Mouse (Mus musculus): ENCODE data around the gene Faf2. TPM values are rescaled to one million over a fixed set of nuclear protein-coding genes. Genes with fewer than 3 reads are reported as not detected.

Gene Faf2
- polyA plus RNA-seq, 1 experiment from 2014 or later: 68.9 TPM

DNA sequence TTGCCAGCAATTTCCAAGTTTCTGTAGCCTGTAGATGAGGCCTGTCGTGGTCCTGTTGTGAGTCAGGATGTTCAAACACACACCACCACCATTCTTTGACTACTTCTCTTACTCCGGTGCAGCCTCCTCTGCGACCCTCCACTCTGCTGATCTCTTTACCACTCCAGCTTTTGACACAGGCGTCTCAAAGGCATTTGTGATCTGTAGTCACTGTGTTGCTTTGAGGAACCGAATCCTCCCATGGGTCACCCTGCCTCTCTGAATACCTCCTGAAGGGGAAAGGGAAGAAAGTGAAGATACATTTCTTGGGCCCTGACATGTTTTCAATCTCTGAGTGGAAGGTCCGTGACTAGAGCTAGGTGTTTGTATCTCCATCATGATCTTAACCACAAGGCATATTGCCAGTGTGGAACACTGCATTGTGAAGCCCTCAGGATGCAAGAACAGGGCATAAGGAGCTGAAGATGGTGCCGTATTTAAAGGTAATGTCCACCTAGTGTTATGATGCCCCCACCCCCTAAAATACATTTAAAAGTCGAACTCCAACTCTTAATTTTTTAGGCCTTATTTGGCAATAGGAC lies 29.7 kb upstream of the Faf2 start:
- peaks cover 35% of the 10 kb centered on the region for H3K4me1 ChIP-seq (replicated peaks)
- H3K27me3 ChIP-seq: no peaks in the 10 kb centered on the region
- peak overlapping the region; percentile 85 for H3K4me2 ChIP-seq
- whole genome bisulfite sequencing: 92% methylated on average over 8 of the region's 8 CpGs
- peaks cover 52% of the 10 kb centered on the region for H3K36me3 ChIP-seq
- peak overlapping the region; percentile 6; the same call in 1 of the 2 replicates for H3K9ac ChIP-seq
- ATAC-seq (ENCODE audit: low FRiP score): no peak
- no peak overlapping the region for H3K27ac ChIP-seq
- no peaks in the 10 kb centered on the region for H3K9me3 ChIP-seq
- H3K4me3 ChIP-seq: peak overlapping the region; percentile 86

DNA sequence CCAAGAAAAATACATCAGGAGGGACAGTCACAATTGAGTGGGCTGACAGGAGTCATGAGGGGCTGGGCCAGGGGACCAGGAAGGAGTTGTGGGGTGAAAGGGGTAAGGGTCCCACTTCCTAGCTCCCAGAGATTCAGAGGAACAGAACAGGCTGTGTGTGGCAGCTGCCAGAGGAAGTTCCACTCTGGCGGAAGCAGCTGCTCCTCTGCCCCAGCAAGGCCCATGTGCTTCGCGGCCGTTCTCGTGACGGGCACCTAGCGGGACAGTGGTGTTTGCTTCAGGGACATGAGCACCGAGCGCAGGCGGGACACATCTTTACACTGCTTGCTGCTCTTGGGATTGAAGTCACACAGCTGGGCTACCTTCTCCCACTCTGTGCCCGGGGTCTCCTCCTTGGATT lies 28.0 kb upstream of the Faf2 start:
- no peak for ATAC-seq (ENCODE audit: low FRiP score)

GRCm38 (mm10) chr13:54596107-54596690 lies 25.4 kb upstream of the Faf2 start:
- no peak overlapping the region for H3K9ac ChIP-seq
- H3K4me3 ChIP-seq: no peak overlapping the region
- no peak overlapping the region for H3K4me2 ChIP-seq
- WGBS: 90% methylated on average over 8 of the region's 8 CpGs
- ATAC-seq (ENCODE audit: low FRiP score): no peak
- H3K9me3 ChIP-seq: no peaks in the 10 kb centered on the region
- H3K4me1 ChIP-seq (replicated peaks): peaks cover 16% of the 10 kb centered on the region
- H3K27me3 ChIP-seq: no peaks in the 10 kb centered on the region
- no peak overlapping the region for H3K27ac ChIP-seq
- peaks cover 73% of the 10 kb centered on the region for H3K36me3 ChIP-seq

More for the DNA sequence above, 28.0 kb upstream of the Faf2 start:
- H3K9me3 ChIP-seq: no peaks in the 10 kb centered on the region
- no peak overlapping the region for H3K9ac ChIP-seq
- 92% methylated on average over 11 of the region's 11 CpGs for WGBS
- no peak overlapping the region for H3K4me3 ChIP-seq
- no peak overlapping the region for H3K4me2 ChIP-seq
- peaks cover 30% of the 10 kb centered on the region for H3K4me1 ChIP-seq (replicated peaks)
- peaks cover 50% of the 10 kb centered on the region for H3K36me3 ChIP-seq
- no peaks in the 10 kb centered on the region for H3K27me3 ChIP-seq
- no peak overlapping the region for H3K27ac ChIP-seq

DNA sequence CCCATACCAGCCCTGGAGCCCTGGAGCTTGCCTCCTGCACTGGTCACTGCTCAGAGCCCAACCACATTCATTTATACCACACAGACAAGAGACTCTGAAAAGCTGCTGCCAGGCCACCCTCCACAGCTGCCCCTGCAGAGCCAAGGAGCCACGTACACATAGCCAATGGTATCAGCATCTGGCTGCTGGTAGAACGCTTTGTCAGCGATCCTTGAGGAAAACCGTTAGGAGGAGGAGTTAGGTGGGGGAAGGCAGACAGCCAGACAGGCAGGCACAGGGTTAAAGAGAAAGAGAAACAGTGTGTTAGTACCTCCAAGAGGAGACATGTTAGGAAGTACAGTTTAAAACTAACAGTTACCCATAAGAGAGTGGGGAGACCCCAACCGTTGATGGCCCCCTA lies 24.7 kb upstream of the Faf2 start:
- WGBS: 64% methylated on average over 5 of the region's 5 CpGs
- ATAC-seq (ENCODE audit: low FRiP score): no peak
- Histone ChIP-seq H3K4me1 (replicated peaks) (peaks cover 9% of the 10 kb centered on the region), H3K36me3 (peaks cover 77% of the 10 kb centered on the region), H3K4me2 (no peak overlapping the region), H3K4me3 (no peak overlapping the region), H3K9me3 (no peaks in the 10 kb centered on the region), H3K27me3 (no peaks in the 10 kb centered on the region), H3K27ac (no peak overlapping the region), H3K9ac (no peak overlapping the region)

DNA sequence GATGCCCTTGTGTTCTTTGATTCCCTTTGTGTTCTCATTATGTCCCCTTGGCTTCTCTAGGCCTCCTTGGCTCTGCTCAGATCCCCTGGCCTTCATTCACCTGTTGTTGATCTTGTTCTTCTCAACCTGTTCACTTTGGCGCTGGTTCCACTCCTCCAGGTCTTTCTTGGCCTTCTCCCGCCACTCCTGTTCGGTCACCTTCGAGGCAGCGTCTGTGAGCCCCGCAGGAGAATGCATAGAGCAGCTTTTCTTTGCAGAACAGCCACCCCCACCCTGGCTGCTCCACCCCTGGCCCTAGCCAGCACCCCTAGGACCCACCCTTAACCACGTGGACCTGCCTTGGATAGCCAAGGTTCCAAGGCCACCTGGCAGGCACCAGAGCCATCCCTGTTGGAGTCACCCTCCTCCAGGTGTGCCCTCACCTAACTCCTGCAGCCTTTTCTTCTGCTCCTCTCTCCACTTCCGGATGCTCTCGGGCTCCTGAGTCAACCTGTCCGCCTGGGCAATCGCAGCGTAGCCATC lies 22.9 kb upstream of the Faf2 start:
- peaks cover 66% of the 10 kb centered on the region for H3K36me3 ChIP-seq
- H3K4me3 ChIP-seq: no peak overlapping the region
- H3K9me3 ChIP-seq: no peaks in the 10 kb centered on the region
- H3K4me2 ChIP-seq: no peak overlapping the region
- H3K9ac ChIP-seq: no peak overlapping the region
- no peak overlapping the region for H3K27ac ChIP-seq
- no peaks in the 10 kb centered on the region for H3K27me3 ChIP-seq
- H3K4me1 ChIP-seq (replicated peaks): peaks cover 7% of the 10 kb centered on the region
- 90% methylated on average over 12 of the region's 12 CpGs for WGBS
- ATAC-seq (ENCODE audit: low FRiP score): no peak

DNA sequence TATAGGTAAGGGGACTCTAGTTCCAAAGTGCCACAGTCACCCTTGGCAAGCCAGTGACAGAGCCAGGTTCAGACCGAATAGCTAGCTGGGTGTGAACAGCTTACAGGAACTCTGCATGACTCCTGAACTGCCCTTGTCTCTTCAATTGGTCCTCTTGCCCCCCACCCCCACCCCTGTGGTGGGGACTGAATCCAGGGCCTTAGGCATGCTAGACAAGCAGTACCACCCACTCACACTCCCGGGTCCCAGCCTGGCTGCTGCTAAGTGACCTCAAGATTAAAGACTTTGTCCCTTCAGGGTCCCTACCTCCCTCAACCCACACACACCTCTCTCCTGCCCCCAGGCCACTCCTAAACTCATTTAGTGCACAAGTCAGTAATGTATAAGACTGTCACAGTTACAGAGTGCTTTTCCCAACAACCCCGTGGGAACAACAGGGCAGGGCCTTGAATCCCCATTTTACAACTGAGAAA lies 18.9 kb upstream of the Faf2 start:
- H3K27ac ChIP-seq: no peak overlapping the region
- no peak overlapping the region for H3K4me3 ChIP-seq
- no peaks in the 10 kb centered on the region for H3K9me3 ChIP-seq
- H3K4me1 ChIP-seq (replicated peaks): no peaks in the 10 kb centered on the region
- WGBS: 58% methylated on average over 3 of the region's 3 CpGs
- H3K9ac ChIP-seq: no peak overlapping the region
- no peaks in the 10 kb centered on the region for H3K27me3 ChIP-seq
- no peak for ATAC-seq (ENCODE audit: low FRiP score)
- H3K4me2 ChIP-seq: no peak overlapping the region
- peaks cover 69% of the 10 kb centered on the region for H3K36me3 ChIP-seq

- H3K4me1 ChIP-seq (replicated peaks): peaks cover 6% of the 10 kb centered on the region
- H3K27ac ChIP-seq: no peak overlapping the region
- peaks cover 61% of the 10 kb centered on the region for H3K36me3 ChIP-seq
- H3K9ac ChIP-seq: no peak overlapping the region
- no peaks in the 10 kb centered on the region for H3K9me3 ChIP-seq
- no peak overlapping the region for H3K4me3 ChIP-seq
- H3K4me2 ChIP-seq: no peak overlapping the region
- no peak for ATAC-seq (ENCODE audit: low FRiP score)
- H3K27me3 ChIP-seq: no peaks in the 10 kb centered on the region
These were observed 18.1 kb upstream of the Faf2 start for GRCm38 (mm10) chr13:54603501-54603900.

DNA sequence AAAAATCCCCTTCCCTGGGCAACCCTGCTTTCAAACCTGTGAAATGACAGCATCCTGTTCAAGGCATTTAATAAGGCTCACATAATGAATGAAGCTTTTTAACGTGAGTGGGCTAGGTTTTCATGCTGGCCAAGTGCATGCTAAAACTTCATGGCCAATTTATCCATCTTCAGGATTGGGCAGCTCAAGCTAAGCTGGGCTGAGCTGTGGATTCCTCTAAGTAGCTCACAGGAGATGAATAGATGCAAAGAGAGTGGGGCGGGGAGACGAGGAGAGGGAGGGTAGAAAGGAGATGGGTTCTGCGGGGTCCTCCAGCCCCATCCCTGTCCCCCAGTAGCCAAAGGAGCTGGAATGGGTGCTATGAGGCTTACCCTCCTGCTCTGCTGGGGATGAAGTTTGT lies 17.4 kb upstream of the Faf2 start:
- H3K4me2 ChIP-seq: no peak overlapping the region
- no peak overlapping the region for H3K9ac ChIP-seq
- 63% methylated on average over 4 of the region's 4 CpGs for WGBS
- peaks cover 54% of the 10 kb centered on the region for H3K36me3 ChIP-seq
- no peaks in the 10 kb centered on the region for H3K9me3 ChIP-seq
- no peaks in the 10 kb centered on the region for H3K27me3 ChIP-seq
- no peak overlapping the region for H3K4me3 ChIP-seq
- H3K27ac ChIP-seq: no peak overlapping the region
- peaks cover 13% of the 10 kb centered on the region for H3K4me1 ChIP-seq (replicated peaks)
- ATAC-seq (ENCODE audit: low FRiP score): no peak

GRCm38 (mm10) chr13:54605426-54605825 lies 16.2 kb upstream of the Faf2 start:
- H3K4me3 ChIP-seq: no peak overlapping the region
- H3K4me1 ChIP-seq (replicated peaks): peaks cover 25% of the 10 kb centered on the region
- no peak for ATAC-seq (ENCODE audit: low FRiP score)
- H3K27ac ChIP-seq: no peak overlapping the region
- H3K27me3 ChIP-seq: no peaks in the 10 kb centered on the region
- no peak overlapping the region for H3K9ac ChIP-seq
- 86% methylated on average over 5 of the region's 5 CpGs for WGBS
- no peak overlapping the region for H3K4me2 ChIP-seq
- H3K9me3 ChIP-seq: no peaks in the 10 kb centered on the region
- H3K36me3 ChIP-seq: peaks cover 43% of the 10 kb centered on the region

DNA sequence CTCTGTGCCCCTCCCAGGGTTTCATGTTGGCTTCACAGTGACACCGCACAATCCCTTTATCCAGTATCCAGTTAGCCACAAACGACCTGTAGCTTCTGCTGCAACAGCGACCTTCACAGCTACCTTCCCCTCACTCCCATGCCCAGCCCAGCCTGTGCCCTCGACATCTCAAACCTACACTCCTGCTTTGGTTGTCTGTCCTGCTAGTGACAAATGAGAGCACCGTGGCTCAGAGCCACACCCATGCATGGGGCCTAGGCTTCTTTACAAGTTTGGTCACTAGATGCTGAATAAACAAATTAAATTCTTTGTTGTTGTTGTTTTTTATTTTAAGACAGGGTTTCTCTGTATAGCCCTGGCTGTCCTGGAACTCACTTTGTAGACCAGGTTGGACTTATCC lies 14.4 kb upstream of the Faf2 start:
- ATAC-seq (ENCODE audit: low FRiP score): no peak
- Histone ChIP-seq H3K9ac (no peak overlapping the region), H3K4me3 (no peak overlapping the region), H3K4me1 (replicated peaks) (peaks cover 32% of the 10 kb centered on the region), H3K27ac (no peak overlapping the region), H3K4me2 (no peak overlapping the region), H3K27me3 (no peaks in the 10 kb centered on the region), H3K36me3 (peaks cover 33% of the 10 kb centered on the region), H3K9me3 (no peaks in the 10 kb centered on the region)
- 76% methylated on average over 5 of the region's 5 CpGs for WGBS

DNA sequence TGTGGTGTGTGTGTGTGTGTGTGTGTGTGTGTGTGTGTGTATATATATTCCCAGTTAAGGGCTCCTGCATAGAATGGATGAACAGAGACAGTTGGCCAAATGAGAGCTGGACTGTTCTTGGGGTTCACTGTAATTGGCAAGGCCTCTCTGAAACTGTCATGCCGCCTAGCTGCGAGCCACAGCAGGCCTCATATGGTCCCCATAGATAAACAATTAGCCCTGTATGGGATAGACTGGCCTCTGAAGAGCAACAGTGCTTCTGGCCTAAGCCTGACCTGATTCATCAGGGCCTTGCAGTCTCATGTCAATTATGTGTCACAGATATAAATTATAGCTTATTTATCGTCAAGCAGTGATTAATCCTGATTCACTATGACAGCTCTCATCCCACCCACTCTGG lies 13.6 kb upstream of the Faf2 start:
- H3K4me2 ChIP-seq: peak overlapping the region; percentile 83; the same call in 1 of the 2 replicates
- 57% methylated on average over 3 of the region's 3 CpGs for WGBS

DNA sequence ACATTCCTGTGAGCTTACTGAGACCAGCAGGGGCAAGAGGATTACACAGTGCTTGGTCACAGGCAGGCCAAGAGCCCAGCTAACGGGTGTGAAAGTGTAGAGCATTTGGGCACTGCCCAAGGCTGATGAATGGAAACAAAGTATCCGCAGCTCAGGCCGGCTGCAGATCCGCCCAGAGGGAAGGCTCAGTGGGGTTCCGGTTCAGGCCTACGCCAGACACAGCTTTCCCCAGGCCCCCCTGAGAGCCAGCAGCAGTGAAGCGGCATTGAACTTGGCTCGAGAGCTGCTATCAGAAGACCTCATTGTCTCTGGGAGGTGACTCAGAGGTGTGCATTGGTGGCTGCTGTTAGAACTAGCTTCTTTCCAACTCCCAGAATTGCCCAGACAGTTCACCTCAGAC lies 12.9 kb upstream of the Faf2 start:
- no peak for ATAC-seq (ENCODE audit: low FRiP score)

More for the DNA sequence above, 13.6 kb upstream of the Faf2 start:
- no peak for ATAC-seq (ENCODE audit: low FRiP score)
- no peak overlapping the region for H3K27ac ChIP-seq
- peak overlapping the region; percentile 67; the same call in 1 of the 2 replicates for H3K9ac ChIP-seq
- H3K36me3 ChIP-seq: peaks cover 33% of the 10 kb centered on the region
- H3K27me3 ChIP-seq: no peaks in the 10 kb centered on the region
- peaks cover 32% of the 10 kb centered on the region for H3K4me1 ChIP-seq (replicated peaks)
- H3K9me3 ChIP-seq: no peaks in the 10 kb centered on the region
- no peak overlapping the region for H3K4me3 ChIP-seq

GRCm38 (mm10) chr13:54609301-54609700 lies 12.3 kb upstream of the Faf2 start:
- Histone ChIP-seq H3K4me1 (replicated peaks) (peaks cover 32% of the 10 kb centered on the region), H3K27me3 (no peaks in the 10 kb centered on the region), H3K36me3 (peaks cover 27% of the 10 kb centered on the region), H3K4me2 (peak overlapping the region; percentile 83), H3K27ac (no peak overlapping the region; the same call in 1 of the 2 replicates), H3K9ac (peak overlapping the region; percentile 67), H3K9me3 (no peaks in the 10 kb centered on the region), H3K4me3 (peak overlapping the region; percentile 24)
- WGBS: 12% methylated on average over 1 of the region's 1 CpGs
- no peak for ATAC-seq (ENCODE audit: low FRiP score)

More for the DNA sequence above, 12.9 kb upstream of the Faf2 start:
- H3K9me3 ChIP-seq: no peaks in the 10 kb centered on the region
- peak overlapping the region; percentile 45; the same call in 1 of the 2 replicates for H3K27ac ChIP-seq
- H3K4me3 ChIP-seq: peak overlapping the region; percentile 24
- H3K36me3 ChIP-seq: peaks cover 33% of the 10 kb centered on the region
- H3K9ac ChIP-seq: peak overlapping the region; percentile 67
- no peaks in the 10 kb centered on the region for H3K27me3 ChIP-seq
- 10% methylated on average over 8 of the region's 8 CpGs for WGBS
- peak overlapping the region; percentile 83 for H3K4me2 ChIP-seq
- H3K4me1 ChIP-seq (replicated peaks): peaks cover 32% of the 10 kb centered on the region

Data from hindbrain, embryonic 13.5 days (tissue).